In the genomic region with DNA sequence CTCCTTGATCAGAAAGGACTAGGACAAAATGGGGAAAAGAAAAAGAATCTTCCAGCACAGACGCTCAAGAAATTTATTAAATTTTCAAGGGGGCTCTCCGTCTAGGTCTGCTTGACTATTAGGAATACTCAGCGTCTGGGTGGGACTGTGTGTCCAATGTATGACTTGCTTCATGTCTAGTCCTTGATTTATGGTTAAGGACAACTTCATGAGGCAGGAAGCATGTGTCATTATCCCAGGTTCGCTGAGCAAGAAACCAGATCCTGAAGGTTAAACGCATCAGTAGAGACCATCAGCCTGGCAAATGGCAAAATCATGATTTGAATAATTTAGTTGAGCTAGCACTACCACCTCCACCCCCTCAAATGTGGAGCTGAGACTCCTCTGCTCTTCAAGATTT, we compare ENCODE assay signal across 30 mouse cellular contexts.
A peak's percentile ranks its signal among the peaks of the same experiment; 100 is the strongest.
DNase-seq lines count a peak whose midpoint lies in the region; ATAC-seq and TF ChIP-seq lines count a peak whose summit lies in the region.
"Had no signal": no experiment of that assay in that cellular context is flagged by ENCODE, and none has a peak within 500 bp of the region (broad histone marks: within the 10 kb centered on the region; RNA-seq: fewer than 3 reads in every experiment).

No protein-coding gene starts in this region.

- TF ChIP-seq CTCF in layer of hippocampus, adult 2 months (conservative IDR thresholded peaks at IDR 0.05) = no peak
- no peak for TF ChIP-seq CTCF in cerebellum, adult 2 months (IDR thresholded peaks at IDR 0.05; ENCODE audit: borderline replicate concordance, insufficient read depth, low read depth, low read length)

- H3K4me1 ChIP-seq in kidney, embryonic 15.5 days = 0 out of 2 replicates have a peak, but pooled peaks cover 3% of the 10 kb centered on the region
- H3K4me1 ChIP-seq in cerebellum, adult 2 months (ENCODE audit: control insufficient read depth, insufficient read depth, low read length) = peaks cover 2% of the 10 kb centered on the region; the same call in 1 of the 2 replicates
- H3K4me1 ChIP-seq: embryonic facial prominence, embryonic 10.5 days; embryonic facial prominence, embryonic 13.5 days; heart, embryonic 12.5 days; heart, embryonic 15.5 days; hindbrain, embryonic 10.5 days had no signal

- no peak for DNase-seq in kidney, postnatal 14 days
- no peak for DNase-seq in layer of hippocampus, adult 2 months (ENCODE audit: low spot score in 2 of 2)
- DNase-seq in layer of hippocampus, adult 11-12 months (ENCODE audit: low spot score) = no peak
- DNase-seq in brain, adult 2 months (ENCODE audit: low read depth, low spot score) = peak; percentile 30
- DNase-seq in cerebellum, adult 2 months = no peak
- no peak for DNase-seq in spleen, postnatal 10 days (ENCODE audit: low spot score in 2 of 2)
- DNase-seq: adrenal gland, adult 8-10 months; adrenal gland, postnatal 25 days; B cell, adult 2 months; cerebellum, adult 18-20 months; cerebellum, adult 9-11 months; cerebellum, postnatal 25 days; embryo, embryonic 11 days; gastrocnemius, postnatal 25 days; heart, adult 18-20 months; heart, postnatal 10 days; heart, postnatal 36 days had no signal

- WGBS in kidney, embryonic 15.5 days = 44% methylated on average over 5 of the region's 5 CpGs
- WGBS in cerebellum, adult 2 months = 94% methylated on average over 5 of the region's 5 CpGs

- no peak overlapping the region for H3K27ac ChIP-seq in kidney, embryonic 15.5 days
- H3K27ac ChIP-seq in layer of hippocampus, adult 2 months = 0 out of 2 replicates have a peak overlapping the region, but pooled peaks have one; percentile 3
- no peak overlapping the region for H3K27ac ChIP-seq in cerebellum, adult 2 months (ENCODE audit: insufficient read depth, low read length)
- H3K27ac ChIP-seq: embryonic facial prominence, embryonic 10.5 days; embryonic facial prominence, embryonic 13.5 days; forebrain, embryonic 12.5 days; forebrain, embryonic 15.5 days; heart, embryonic 15.5 days; hindbrain, embryonic 10.5 days; hindbrain, embryonic 13.5 days had no signal

- H3K4me2 ChIP-seq in kidney, embryonic 15.5 days = no peak overlapping the region
- H3K4me2 ChIP-seq: embryonic facial prominence, embryonic 13.5 days; forebrain, embryonic 12.5 days; forebrain, embryonic 15.5 days; heart, embryonic 12.5 days; heart, embryonic 15.5 days; hindbrain, embryonic 13.5 days had no signal

- H3K36me3 ChIP-seq in kidney, embryonic 15.5 days = no peaks in the 10 kb centered on the region
- H3K36me3 ChIP-seq: embryonic facial prominence, embryonic 10.5 days; embryonic facial prominence, embryonic 13.5 days; forebrain, embryonic 12.5 days; forebrain, embryonic 15.5 days; G1E; heart, embryonic 12.5 days; heart, embryonic 15.5 days; hindbrain, embryonic 10.5 days; hindbrain, embryonic 13.5 days had no signal

- no peak for TF ChIP-seq POLR2A in cerebellum, adult 2 months (IDR thresholded peaks at IDR 0.05; ENCODE audit: borderline replicate concordance, insufficient read depth, low read length)

- peak; percentile 71 for ATAC-seq in kidney, embryonic 15.5 days (replicated peaks; ENCODE audit: low FRiP score)
- ATAC-seq: forebrain, embryonic 15.5 days; hindbrain, embryonic 16.5 days had no signal

- no peaks in the 10 kb centered on the region for H3K27me3 ChIP-seq in kidney, embryonic 15.5 days
- no peaks in the 10 kb centered on the region for H3K27me3 ChIP-seq in cerebellum, adult 2 months (ENCODE audit: control insufficient read depth, insufficient read depth, low read length)
- H3K27me3 ChIP-seq: CH12.LX; embryonic facial prominence, embryonic 13.5 days; forebrain, embryonic 12.5 days; forebrain, embryonic 15.5 days; heart, embryonic 12.5 days; heart, embryonic 15.5 days; hindbrain, embryonic 13.5 days had no signal

- H3K9me3 ChIP-seq in kidney, embryonic 15.5 days (replicated peaks) = no peaks in the 10 kb centered on the region
- H3K9me3 ChIP-seq: embryonic facial prominence, embryonic 10.5 days; embryonic facial prominence, embryonic 13.5 days; forebrain, embryonic 12.5 days; forebrain, embryonic 15.5 days; G1E; heart, embryonic 12.5 days; heart, embryonic 15.5 days; hindbrain, embryonic 10.5 days; hindbrain, embryonic 13.5 days had no signal

- no peak overlapping the region for H3K4me3 ChIP-seq in kidney, embryonic 15.5 days (replicated peaks)
- no peak overlapping the region for H3K4me3 ChIP-seq in layer of hippocampus, adult 2 months
- H3K4me3 ChIP-seq in cerebellum, adult 2 months (replicated peaks; ENCODE audit: insufficient read depth, low read depth, low read length) = no peak overlapping the region
- H3K4me3 ChIP-seq: embryonic facial prominence, embryonic 10.5 days; embryonic facial prominence, embryonic 13.5 days; erythroblast, embryonic 14.5 days; forebrain, embryonic 12.5 days; forebrain, embryonic 15.5 days; heart, embryonic 12.5 days; heart, embryonic 15.5 days; hindbrain, embryonic 10.5 days; hindbrain, embryonic 13.5 days had no signal

- no peak overlapping the region for H3K9ac ChIP-seq in kidney, embryonic 15.5 days
- H3K9ac ChIP-seq: embryonic facial prominence, embryonic 13.5 days; forebrain, embryonic 12.5 days; forebrain, embryonic 15.5 days; heart, embryonic 12.5 days; heart, embryonic 15.5 days; hindbrain, embryonic 13.5 days had no signal
